Mouse (Mus musculus) heart, adult 18-20 months (tissue): ENCODE measurements around the gene Gm45902. TPM values are rescaled to one million over a fixed set of nuclear protein-coding genes. Genes with fewer than 3 reads are reported as not detected.

Experiments used
- total RNA-seq, 2 experiments: library from RNA; stranded (reverse); gene quantifications; 2 replicates each; pipeline ENCODE4 v1.2.3; 2021

Gm45902 gene
- total RNA-seq, 2 experiments from 2014 or later = 0.99 to 1.4 TPM

Other genes with a start within 250 kb of the Gm45902 start
- 1 to 10 TPM; 8.5 to 9.1 TPM for gene Nmt2, start 228.6 kb downstream of the Gm45902 start, total RNA-seq
- 1 to 10 TPM; 5.0 to 5.5 TPM for gene Rpp38, start 180.1 kb downstream of the Gm45902 start, total RNA-seq
- gene Acbd7, start 176.6 kb downstream of the Gm45902 start, total RNA-seq = 1 to 10 TPM; 1.4 to 1.8 TPM
- gene Olah, start 115.6 kb downstream of the Gm45902 start, total RNA-seq = not detected
- gene Meig1, start 90.1 kb downstream of the Gm45902 start, total RNA-seq = 1 to 10 TPM; 2.3 to 2.5 TPM
- 1 to 10 TPM; 2.4 to 4.0 TPM for gene Dclre1c, start 88.7 kb downstream of the Gm45902 start, total RNA-seq
- under 1 TPM; 0.62 to 0.72 TPM for gene Suv39h2, start 37.8 kb downstream of the Gm45902 start, total RNA-seq
- gene Hspa14, start within 50 bp of the Gm45902 start, total RNA-seq = 10 to 100 TPM; 23.0 to 23.9 TPM
- 10 to 100 TPM; 30.3 to 34.8 TPM for gene Cdnf, start 240 bp upstream of the Gm45902 start, total RNA-seq
- 10 to 100 TPM in 1 of 2 experiments, 1 to 10 TPM in 1; 5.5 to 11.9 TPM for gene Fam107b, start 57.7 kb upstream of the Gm45902 start, total RNA-seq